Mouse (Mus musculus): ENCODE measurements around the gene Pard3.
A peak's percentile ranks its signal among the peaks of the same experiment; 100 is the strongest.

Gene Pard3

DNA sequence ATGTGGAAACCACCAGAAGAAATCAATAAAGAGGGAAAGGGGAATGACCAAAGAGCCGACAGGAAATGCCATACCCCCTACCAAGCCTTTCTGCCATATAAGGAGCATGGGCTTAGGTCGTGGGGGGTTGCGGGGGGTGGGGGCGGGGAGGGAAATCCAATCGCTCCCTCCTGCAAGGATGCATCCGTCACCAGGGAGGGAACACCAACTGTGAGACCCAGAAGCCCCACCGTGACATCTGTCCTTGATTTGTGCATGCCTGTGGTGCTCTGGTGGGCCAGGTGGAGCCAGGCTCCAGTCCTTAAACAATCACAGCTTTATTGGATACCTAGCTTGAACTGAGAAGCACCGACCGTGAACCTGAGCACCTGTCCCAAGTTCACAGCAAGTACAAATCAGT lies 24.7 kb downstream of the Pard3 start:
- DNase-seq, result no peak

DNA sequence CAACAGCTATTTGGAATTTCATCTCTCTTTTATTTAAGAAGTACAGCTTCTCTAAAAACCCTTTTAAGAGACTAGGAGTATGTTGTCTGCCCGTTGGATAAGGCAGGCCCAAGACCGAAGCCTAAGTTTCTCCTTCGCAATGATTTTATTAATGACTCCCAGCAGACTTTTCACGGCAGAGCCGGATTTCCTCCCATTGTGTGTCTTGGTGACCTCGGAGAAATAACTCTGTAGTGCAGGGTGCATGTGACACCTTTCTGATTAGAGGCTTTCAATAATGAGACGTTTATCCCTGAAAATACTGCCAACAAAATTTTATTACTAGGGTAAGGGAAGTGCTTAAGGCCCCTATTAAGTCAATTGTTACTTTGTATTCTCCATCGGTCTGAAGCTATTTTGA lies 25.3 kb downstream of the Pard3 start:
- DNase-seq, result no peak

DNA sequence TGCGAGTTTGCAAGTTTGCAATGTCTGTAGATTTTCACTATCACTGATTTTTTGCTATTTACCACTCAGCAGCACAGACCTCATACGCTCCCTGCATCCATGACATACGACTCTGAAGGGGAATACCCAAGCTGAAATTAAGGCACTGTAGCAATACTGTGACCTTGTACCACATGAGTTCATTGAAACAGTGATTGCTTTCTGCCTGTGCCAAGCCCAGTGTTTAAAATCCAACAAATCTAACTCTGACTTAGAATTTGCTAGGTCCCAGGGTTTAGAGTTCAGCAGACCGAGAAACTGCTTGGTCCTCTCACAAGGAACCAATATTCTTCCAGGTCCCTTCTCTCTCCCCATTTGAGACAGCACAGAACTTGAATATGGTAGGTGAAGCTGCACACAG lies 26.7 kb downstream of the Pard3 start:
- DNase-seq, result no peak

DNA sequence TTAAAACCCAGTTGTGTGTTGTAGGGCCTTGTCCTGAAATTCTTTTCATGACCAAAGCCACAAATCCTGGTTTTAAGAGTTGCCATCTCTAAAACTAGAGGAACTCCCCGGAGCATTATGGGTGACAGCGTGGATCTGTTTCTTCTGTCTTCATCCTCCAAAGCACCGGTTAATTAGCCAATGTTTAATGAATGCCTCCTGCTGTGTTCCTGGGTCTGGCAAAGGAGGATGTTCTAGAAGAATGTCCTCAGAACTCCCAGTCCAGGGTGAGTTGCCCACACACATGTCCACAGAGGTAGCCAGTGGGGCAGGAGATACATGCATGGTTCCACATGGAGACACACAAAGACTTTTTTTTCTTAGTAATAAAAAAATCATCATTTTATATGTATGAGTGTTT lies 28.2 kb downstream of the Pard3 start:
- no peak for DNase-seq

DNA sequence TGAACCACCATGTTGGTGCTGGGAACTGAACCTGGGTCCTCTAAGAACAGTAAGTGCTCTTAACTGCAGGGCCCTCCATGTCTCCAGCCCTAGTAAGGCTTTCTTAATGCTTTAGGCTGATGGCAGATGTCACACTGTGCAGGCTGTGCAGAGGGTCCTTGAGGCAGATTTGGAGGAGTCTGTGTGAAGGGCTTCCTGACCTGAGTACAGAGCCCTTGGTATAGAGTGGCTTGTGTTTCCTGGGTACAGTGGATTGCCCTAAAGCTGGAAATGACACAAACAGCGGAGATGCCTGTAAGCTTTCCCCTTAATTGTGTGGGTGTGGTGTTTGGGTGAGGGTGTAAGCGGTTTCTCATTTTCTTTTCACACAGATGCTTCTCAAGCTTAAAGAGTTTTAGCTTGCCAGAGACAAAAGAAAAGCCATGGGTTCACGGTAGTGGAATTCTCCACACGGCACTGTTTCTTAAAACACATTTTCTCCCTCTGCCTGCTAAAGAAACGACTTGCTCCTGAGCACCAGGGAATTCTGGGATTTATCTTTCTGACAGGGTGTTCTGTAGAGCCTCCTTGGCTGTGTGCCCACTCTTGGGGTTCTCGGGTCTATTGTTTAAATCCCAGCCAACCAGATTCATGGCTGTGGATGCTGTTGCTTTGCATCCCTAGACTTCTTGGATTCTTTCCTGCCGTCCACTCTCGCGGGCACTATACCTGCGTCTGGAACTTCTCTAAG lies 28.9 kb downstream of the Pard3 start:
- peak; percentile 15 for DNase-seq

DNA sequence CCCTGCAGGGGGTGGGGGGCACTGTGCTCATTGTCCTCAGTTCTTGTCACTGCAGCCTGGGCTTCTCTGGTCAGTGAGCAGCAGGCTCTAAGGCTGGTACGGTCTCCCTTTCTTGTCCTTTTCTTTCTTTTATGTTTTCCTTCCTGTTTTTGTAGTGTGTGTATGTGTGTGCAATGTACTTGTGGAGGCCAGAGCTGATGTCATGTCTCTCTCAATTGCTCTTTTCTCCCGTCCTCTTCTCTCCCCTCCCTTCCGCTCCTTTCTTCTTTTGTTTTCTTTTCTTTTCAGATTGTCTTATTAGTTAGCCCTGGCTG lies 29.4 kb downstream of the Pard3 start:
- no peak for DNase-seq

DNA sequence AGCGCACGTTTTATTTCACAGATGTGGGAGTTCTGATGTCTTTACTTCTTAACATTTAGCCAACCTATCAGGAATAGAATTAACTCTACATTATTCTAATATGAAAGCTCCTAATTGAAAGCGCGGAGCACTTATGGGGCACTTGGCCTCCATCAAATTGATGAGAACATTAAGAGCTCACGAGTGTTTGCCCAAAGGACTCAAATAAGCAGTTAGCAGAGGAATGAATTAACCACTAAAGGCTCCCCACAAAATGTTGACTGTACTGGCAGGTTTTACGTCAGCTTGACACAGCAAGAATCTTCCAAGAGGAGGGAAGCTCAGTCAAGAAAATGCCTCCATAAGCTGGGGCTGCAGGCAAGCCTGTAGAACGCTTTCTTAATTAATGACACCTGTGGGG lies 32.1 kb downstream of the Pard3 start:
- DNase-seq, result no peak

DNA sequence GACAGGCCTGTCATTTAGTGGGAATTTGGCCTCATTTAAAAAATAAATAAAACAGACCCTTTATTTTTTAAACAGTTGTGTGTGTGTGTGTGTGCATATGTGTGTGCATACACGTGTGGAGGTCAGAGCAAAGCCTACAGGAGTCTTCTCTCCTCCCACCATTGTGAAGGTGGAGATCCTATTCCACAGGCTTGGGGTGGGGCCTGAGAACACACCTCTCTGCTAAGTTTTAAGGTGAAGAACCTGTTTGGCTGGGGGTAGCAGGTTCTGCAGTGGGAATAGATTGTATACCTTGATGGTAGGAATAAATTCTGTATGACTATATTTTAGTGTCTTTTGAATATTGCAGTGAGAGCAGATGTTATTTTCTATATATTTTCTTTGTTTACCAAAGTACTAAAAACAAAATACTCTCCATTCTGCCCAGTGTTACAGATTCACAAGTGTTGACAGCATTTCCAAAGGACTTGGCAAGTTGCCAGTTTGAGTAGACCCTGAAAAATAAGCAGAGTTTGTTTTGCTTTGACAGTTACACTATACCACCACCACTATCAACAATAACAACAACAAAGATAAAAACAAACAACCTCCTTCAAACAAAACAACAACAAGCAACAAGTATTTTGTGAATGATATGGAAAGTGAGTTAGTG lies 35.9 kb downstream of the Pard3 start:
- no peak for DNase-seq

DNA sequence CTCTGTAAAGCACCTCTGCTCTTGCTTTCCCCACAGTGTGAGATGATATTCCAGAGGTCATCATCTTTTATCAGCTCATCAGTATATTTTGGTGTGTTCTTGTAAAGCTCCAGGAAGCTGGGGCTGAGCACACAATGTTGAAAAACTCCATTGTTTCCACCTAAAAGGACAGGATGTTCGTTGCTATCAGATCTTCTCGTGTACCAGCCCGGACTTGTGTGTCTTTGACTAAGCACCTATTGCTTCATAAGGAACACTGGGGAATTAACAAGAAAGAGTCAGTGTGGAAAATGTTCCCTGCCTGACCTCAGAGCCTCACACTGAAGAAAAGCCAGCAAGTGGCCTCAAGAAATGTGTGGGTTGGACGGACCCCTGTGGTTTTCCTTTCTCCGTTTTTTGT lies 39.6 kb downstream of the Pard3 start:
- DNase-seq, result no peak

DNA sequence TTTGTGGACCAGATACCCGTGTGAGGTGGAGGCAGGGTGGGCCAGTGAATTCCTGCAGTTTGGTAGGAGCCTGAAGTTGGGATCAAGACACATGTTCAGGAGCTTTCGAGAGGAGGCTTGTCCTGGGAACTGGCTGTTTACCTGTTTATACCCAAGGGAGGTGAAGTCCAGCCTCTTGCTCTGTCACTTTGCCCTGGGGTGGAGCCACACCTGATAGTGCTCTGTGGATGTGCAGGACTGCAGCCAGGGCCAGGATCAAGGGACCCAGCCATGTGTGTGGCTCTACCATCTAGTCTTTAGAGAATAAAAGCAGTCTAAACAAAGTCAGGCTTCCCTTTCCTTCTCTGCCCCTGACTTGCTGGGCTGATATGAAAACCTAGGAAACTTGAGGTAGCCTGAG lies 40.9 kb downstream of the Pard3 start:
- no peak for DNase-seq

DNA sequence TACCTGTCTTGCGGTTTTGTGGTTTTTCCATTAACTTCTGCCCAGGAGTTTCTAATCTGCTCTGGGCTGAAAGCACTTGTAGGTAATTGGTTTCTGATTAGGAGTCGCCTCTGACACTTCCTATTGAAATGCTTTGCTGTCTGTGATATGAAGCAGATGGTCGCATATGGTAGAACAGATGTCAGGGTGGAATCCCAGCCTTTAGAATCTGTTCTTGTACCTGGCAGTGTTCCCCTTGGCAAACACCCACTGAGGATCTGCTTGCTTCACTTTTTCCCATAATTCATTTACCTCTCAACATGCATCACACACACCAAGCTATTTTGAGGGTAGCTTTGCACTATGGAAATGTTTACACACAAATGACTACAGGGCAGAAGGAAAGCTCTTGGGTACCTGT lies 44.2 kb downstream of the Pard3 start:
- peak; percentile 90 for DNase-seq

DNA sequence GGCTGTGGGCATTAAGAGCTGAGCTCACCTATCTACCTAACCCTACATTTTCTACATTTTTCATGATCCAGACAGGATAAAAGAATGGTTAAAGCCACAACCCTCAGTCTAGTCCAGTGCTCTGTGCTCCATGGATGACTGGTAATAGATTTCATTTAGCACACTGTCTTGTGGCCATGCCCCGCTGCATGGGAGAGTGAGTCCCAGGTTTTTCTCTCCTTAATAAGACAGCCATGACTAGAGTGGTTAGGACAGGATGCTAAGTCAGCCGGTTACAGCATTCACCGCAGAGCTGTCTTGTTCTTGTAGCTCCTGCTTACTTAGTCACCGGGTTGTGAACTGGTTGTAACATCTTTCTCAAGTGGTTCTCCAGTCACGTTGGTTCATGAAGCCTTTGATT lies 49.5 kb downstream of the Pard3 start:
- no peak for DNase-seq

DNA sequence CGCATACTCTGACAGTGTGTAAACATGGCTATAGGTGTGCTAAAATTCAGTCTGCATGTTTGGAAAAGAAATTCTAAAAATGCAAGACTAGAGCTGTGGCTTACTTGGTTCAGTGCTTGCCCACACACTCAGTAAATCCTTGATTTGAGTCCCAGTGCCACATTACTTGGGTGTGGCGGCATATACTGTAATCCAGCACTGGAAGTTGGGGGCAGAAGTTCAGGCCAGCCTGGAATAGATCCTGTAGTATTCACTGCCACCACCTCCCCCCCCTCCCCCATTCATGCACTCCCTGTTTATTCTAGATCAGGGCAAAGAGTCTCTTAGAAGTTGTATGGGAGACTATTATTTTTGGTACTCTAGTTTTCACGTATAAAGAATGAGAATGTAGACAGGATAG lies 52.1 kb downstream of the Pard3 start:
- no peak for DNase-seq

DNA sequence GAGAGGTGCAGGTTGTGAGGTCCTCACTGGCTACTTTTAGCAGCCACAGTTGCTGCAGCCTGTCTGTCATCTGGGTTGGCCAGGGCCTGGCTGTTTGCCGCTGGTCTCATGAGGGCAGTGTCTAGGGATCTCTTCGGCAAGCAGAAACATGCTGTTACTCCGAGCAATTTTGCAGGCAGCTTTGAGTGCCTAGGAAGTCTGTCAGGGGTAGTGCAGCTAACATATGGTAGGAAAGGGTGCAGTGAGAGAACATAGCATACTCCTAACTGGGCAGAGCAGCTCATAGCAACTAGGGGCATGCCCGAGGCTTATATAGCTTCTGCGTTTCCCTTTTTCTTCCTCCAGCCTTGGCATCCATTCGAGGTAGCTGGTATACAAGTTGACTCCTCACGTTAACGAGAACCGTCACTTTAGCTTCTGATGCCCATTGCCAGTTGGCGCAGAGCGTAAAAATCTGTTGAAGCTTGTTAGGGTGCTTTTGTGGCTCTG lies 54.7 kb downstream of the Pard3 start:
- no peak for DNase-seq

DNA sequence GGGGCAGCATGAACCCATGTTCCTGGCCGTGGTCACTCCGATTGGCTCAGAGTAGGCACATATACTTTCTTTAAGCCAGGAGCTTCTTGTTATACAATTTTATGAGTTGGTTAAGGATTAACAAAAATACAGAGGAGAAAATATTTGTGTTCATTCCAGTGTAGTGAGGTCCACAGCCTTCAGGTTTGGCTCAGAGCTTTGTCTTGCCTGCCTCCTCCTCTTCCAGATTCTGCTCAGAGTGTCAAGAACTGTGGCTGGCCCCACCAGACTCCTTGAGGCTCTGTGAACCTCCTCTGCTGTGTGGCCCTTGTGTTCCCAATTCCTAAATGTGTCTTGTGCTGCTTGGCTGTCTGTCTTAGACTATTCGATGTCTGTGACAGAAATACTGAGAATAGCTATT lies 59.7 kb downstream of the Pard3 start:
- no peak for DNase-seq

DNA sequence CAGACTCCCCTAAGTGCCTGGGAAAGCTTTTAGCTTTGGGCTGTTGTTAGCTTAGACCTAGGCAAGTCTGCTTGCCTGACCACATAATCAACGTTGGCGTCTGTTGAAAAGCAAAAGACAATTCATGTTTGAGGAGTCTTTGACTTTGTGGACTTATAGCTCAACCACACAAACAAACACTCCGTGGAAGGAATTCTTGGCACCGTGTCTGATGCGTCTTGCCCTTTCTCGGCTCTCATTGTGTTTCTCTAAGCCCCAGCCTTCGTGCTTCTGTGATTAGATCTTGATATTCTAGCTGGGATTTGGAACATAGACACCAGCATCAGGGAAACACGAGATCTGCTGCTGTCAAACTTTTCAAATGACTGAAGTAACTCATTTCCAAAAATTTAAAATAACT lies 61.1 kb downstream of the Pard3 start:
- no peak for DNase-seq

DNA sequence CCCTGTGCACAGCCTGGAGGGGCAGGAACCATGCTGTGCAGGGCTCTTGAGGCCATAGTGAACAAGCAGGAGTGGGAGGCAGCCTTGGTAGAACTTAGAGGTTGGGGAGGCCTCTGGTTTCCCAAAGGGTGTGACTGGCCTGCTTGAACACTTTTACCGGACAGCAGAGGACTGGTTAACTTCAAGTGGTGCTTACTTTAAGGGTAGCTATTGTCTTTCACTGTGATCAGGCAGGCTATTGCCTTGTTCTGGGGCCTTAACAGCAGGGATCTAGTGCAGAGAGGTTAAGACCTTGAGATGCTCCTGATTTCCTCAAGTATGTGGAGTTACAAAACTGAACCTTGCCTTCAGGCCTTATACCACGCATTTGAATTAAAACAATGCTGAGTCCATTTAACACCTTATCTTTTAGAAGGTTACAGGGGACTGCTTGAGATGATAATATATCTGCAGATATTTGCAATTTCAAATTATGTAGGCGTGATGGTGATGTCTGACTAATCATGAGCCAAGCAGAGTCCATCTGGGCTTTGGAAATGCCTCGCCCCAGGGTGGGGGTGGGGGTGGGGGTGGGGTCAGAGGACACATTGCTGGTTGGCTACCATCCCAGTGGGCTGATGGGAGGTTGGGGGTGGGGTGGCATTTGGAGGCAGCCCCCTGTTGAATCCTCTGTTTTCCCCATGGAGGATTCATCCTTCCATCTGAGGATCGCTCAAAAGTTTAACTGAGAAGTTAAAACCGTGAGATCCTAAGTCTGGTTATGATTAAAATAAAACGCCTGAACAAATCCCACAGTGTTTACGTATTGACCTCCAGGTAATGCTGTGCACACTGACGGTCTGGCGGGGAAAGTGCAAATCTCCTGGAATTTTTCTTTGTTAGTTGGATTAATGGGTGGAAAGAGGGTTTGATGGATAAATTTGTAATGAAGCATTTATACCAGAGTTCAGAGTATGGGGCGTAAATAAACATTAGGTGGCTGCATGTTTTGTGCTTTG lies 62.3 kb downstream of the Pard3 start:
- no peak for DNase-seq

DNA sequence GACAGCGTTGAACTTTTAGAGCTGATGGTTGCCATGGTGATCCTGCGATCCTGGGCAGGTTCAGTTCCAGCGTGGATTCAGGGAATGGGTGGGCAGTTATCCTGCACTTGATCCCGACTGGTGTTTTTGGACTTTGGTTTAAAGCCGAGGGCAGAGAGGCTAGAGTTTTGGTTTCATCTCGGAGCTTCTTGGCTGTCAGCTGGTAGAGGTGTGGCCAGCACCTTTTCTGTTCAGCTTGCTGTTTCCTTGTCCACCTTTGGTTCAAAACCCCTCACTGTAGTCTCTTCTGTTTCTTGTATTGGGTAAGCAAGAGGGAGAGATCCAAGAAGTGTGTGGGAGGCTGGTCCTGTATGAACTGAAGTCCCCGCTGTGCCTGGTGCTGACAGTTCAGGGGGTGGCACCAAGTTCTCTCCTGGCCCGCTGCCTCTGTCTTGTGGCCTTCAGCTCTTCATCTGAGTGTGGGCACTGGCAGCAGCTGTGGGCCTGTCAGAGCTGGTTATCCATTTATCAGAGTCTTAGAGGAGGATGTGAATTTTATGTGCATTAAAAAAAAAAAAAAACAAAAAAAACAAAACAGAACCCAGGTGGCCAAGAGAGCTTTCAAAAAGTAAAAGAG lies 65.2 kb downstream of the Pard3 start:
- DNase-seq, result no peak

DNA sequence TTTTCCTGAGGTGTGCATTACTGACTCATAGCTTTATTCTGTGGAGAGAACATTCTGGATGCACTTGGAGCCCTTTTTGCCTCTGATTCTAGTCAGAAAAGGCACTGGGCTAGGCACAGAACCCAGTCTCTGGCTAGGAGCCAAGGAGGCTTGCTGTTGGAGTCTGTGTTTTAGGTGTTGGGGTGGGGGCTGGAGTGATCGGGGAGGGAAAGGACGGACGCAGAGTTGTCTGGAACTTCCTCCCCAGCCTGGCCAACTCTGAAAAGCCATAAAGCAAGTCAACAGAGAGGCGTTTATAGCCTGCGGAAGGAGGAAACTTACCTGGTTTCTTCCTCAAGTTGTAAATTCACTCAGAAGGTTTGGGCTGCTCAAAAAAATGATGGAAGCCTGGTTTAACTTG lies 70.6 kb downstream of the Pard3 start:
- DNase-seq, result no peak

DNA sequence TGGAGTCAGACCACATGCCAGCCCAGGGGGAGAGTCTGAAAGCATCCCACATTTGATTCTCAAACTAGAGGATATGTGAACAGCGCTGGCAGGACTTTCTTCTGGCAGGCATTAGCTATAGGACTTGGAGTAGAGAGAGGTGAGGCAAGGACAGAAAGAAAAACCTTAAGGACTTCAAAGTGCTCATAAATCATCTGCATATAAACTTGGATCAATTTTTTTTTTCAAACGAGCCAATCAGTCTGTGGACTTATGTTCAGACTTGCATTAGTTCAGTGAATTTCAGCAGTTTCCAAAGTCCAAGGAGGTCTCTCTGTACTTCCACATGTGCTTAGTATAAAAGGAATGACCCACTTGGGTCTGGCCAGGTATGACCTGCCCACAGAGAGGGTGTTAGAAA lies 72.5 kb downstream of the Pard3 start:
- no peak for DNase-seq

DNA sequence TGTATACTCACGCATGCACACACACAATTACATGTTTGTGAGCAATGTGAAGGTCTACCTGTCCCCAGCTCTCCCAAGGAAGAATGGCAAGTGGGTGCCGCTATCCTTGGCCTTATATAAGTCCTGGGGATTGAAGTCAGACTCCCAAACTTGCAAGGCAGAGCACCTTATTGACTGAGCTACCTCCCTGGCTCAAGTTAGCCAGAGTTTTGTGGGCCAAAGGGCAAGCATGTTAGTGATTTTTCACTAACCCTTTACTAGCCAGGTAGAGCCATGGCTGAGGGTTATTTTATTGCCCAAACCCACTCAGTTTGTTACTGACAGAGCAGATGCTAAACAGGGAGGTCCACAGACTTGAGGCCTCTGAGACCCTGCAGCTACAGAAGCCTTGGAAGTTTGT lies 73.1 kb downstream of the Pard3 start:
- no peak for DNase-seq

DNA sequence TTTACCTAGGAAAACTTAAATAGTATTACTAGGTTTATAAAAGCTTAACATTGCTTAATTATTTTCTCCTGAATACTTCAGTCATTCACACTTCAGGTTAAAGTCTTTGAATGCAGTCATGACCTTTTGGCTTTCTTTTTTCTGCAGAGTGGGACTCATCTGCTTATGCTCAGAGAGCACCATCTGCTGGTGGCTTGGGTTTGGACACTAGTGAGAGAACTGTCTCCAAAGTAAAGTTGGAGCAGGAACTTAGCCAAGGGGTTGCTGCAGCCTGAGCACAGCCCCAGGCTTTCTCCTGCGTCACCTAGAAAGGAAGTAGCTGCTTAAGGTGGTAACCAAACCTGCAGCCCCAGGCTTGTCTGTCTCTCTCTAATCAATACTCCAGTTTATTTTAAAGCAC lies 75.5 kb downstream of the Pard3 start:
- DNase-seq, result peak; percentile 56

DNA sequence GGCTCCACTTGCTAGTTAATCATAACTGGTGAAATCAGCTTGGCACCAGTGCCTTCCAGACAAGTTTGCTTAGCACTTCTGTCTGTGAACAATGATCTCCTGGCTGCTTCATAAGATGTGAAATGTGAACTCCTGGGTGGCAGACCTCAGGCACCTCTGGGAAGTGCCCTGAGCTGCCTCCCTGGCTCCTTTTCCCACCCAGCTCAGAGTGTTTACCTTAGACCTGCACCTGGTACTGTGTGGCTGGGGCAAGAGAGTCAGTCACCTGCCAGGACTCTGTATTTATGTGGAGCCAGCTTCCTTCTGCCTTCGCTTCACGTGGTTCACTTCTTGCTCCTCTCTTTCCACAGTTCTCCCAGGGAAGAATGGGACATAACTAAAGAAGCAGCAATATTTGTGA lies 77.3 kb downstream of the Pard3 start:
- DNase-seq, result no peak

All from cerebellum, adult 11 months (tissue).